Mouse (Mus musculus) CD4-positive, CD25-positive, alpha-beta regulatory T cell, adult 9 weeks (primary cell): ENCODE measurements around the gene Vmn1r220. TPM values are rescaled to one million over a fixed set of nuclear protein-coding genes. Genes with fewer than 3 reads are reported as not detected.

Source experiments
- polyA plus RNA-seq: library from polyadenylated mRNA; unstranded; fragments of 100-300 nt; shearing (Covaris generic); gene quantifications from one replicate; pipeline ENCODE4 v1.2.1, GENCODE M21; 2017

Vmn1r220 gene
- not detected for polyA plus RNA-seq

DNA sequence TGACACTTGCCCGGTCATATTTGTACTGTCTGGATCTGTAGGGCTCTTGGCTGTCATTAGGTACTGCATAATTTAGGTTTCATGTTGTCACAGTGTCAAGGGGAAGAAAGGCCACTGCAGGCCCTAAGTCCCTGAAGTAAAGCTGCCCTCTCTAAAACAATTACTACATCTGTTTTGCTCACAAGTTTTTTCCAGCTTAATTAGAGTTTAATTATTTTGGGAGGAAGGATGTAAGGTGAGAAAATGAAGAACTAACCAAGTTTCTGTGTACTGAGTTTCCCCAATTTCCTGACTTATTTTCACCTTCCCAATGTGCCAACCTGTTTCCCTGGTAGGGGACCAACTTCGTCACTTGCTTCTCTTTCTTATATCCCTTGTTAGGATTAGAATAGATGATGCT is at the start of gene Vmn1r220:
Gene Vmn1r220 (minus strand): TSS at position 101 of the 400 bp plus-strand sequence.

DNA sequence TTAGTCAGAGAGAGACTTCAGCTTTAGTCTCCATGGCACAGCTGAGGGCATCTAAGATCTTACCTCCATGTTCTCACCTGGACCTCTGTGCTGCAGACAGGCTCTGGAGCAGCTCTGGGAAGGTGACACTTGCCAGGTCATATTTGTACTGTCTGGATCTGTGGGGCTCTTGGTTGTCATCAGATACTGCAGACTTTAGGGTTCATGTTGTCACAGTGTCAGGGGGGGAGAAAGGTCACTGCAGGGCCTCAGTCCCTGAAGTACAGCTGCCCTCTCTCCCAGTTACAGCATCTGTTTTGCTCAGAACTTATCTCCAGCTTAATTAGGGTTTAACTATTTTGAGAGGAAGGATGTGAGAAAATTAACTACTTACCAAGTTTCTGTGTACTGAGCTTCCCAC is 48.1 kb upstream of the Vmn1r220 start, which contains the start of gene Vmn1r222:
Gene Vmn1r222 (minus strand): TSS at position 101 of the 400 bp plus-strand sequence.

DNA sequence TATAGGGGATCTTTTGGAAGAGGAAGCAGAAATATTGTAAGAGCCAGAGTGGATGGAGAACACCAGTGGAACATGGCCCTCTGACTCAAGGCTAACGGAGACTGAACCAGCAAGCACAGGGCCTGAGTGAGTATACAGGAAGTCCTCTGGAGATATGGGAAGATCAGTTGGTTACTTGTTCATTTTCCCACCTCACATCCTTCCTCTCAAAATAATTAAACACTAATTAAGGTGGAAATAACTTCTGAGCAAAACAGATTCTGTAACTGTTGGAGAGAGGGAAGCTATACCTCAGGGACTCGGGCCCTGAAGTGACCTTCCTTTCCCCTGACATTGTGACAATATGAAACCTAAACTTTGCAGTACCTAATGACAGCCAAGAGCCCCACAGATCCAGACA is 26.1 kb upstream of the Vmn1r220 start, which contains the start of gene Vmn1r221:
Gene Vmn1r221 (plus strand): TSS at position 301 of the 400 bp plus-strand sequence.

DNA sequence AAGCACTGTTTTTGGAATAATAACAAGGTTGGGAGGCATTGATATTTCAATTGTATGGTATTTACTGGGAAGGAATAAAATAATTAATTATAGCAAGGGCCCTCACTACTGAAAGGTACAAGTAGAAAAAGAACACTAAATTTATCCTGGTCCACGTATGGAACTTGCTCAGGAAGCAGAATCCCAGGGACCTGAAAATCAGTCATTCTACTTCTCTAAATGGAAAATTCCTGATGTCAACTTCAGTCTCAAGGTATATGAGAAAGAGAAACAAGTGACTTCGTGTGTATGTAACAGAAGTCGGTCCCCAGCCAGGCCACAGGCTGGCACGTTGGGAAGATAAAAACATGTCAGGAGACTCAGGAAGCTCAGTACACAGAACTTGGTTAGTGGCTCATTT is 28.8 kb downstream of the Vmn1r220 start, which contains the start of gene Vmn1r219:
Gene Vmn1r219 (plus strand): TSS at position 301 of the 400 bp plus-strand sequence.

DNA sequence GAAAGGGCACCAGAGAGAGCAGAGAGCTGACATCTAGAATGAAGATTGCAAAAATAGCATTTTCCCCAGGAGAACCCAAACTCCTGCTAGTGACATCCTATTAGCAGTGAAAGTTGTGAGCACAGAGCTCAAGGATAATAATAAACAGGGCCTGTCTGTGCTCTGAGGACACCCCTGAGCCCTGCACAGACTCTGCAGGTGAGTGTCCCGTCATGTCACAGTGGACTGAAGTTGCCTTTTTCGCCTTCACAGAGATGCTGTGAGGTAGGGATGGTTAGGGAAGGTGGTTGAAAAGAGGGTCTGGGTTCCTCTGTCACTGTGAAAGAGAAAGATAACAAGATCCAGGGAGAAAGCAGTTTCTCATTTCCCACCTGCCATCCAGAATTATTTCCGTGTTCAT is 54.7 kb downstream of the Vmn1r220 start, which contains the start of gene Vmn1r218:
Gene Vmn1r218 (plus strand): TSS at position 57 of the 400 bp plus-strand sequence.

Other genes with a start within 250 kb of the Vmn1r220 start
- gene Vmn1r213, start 180.3 kb downstream of the Vmn1r220 start, polyA plus RNA-seq, result not detected
- 0.22 TPM for gene Vmn1r214, start 157.6 kb downstream of the Vmn1r220 start, polyA plus RNA-seq
- not detected for gene Vmn1r215, start 120.0 kb downstream of the Vmn1r220 start, polyA plus RNA-seq
- not detected for gene Vmn1r217, start 69.7 kb downstream of the Vmn1r220 start, polyA plus RNA-seq
- not detected for gene Vmn1r218, start 54.8 kb downstream of the Vmn1r220 start, polyA plus RNA-seq
- not detected for gene Vmn1r219, start 28.7 kb downstream of the Vmn1r220 start, polyA plus RNA-seq
- not detected for gene Vmn1r221, start 26.2 kb upstream of the Vmn1r220 start, polyA plus RNA-seq
- gene Vmn1r222, start 48.0 kb upstream of the Vmn1r220 start, polyA plus RNA-seq, result not detected
- gene Vmn1r223, start 59.2 kb upstream of the Vmn1r220 start, polyA plus RNA-seq, result not detected
- 31.4 TPM for gene Zfp322a, start 181.2 kb upstream of the Vmn1r220 start, polyA plus RNA-seq
- 12.6 TPM for gene Abt1, start 235.9 kb upstream of the Vmn1r220 start, polyA plus RNA-seq